Mouse (Mus musculus) cerebellum, adult 9-10 months (tissue): ENCODE measurements at regions not wholly inside any gene's neighbourhood (a gene's known extent, or its start where the extent isn't known, plus 50 kb on each side); places are given as distances from the start of the nearest gene placed in this dataset.

Experiments
- DNase-seq: peaks from one replicate; pipeline ENCODE4 v3.0.0; 2022

- no peak for DNase-seq
These were observed 198.0 kb upstream of the Tprg start for GRCm38 (mm10) chr16:25088649-25089019.

- DNase-seq: no peak
These were observed 182.5 kb upstream of the Tprg start for GRCm38 (mm10) chr16:25104165-25104564.

GRCm38 (mm10) chr16:25104603-25105002, 182.0 kb upstream of the Tprg start:
- no peak for DNase-seq

GRCm38 (mm10) chr16:25140164-25140563, 146.5 kb upstream of the Tprg start:
- no peak for DNase-seq

- no peak for DNase-seq
These were observed 139.1 kb upstream of the Tprg start for GRCm38 (mm10) chr16:25147486-25147885.

GRCm38 (mm10) chr16:25149186-25149585, 137.4 kb upstream of the Tprg start:
- DNase-seq: no peak

GRCm38 (mm10) chr16:25176870-25177269, 109.7 kb upstream of the Tprg start:
- no peak for DNase-seq

- no peak for DNase-seq
These were observed 108.6 kb upstream of the Tprg start for GRCm38 (mm10) chr16:25178055-25178454.

GRCm38 (mm10) chr16:25181939-25182338, 104.7 kb upstream of the Tprg start:
- no peak for DNase-seq

GRCm38 (mm10) chr16:25197079-25197478, 89.5 kb upstream of the Tprg start:
- DNase-seq: no peak

- no peak for DNase-seq
These were observed 87.8 kb upstream of the Tprg start for GRCm38 (mm10) chr16:25198844-25199243.

GRCm38 (mm10) chr16:25199984-25200383, 86.6 kb upstream of the Tprg start:
- DNase-seq: no peak

- no peak for DNase-seq
These were observed 85.4 kb upstream of the Tprg start for GRCm38 (mm10) chr16:25201094-25201770.

GRCm38 (mm10) chr16:25213250-25213649, 73.4 kb upstream of the Tprg start:
- no peak for DNase-seq

GRCm38 (mm10) chr16:25220552-25220951, 66.1 kb upstream of the Tprg start:
- no peak for DNase-seq

- no peak for DNase-seq
These were observed 61.8 kb upstream of the Tprg start for GRCm38 (mm10) chr16:25224801-25225200.
